Comparison of ENCODE assay signal across 26 mouse cellular contexts in the genomic region with DNA sequence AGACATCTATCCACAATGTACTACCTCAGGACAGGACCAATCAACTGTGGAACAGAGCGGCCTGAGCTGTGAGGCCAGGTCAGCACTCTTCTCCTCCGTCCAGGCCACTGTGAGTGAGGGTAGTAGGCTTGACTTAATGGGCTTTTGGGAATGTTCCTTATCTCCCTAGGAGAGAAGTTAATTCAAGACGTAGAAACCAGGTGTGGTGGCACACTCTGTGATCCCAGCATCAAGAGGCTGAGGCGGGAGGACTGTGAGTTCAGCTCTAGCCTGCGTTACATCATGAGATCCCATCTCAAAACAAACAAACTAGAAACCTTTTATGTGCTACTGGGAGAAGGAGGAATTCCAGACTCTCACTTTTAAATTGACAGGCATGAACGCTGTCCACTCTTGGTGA.
DNase-seq lines count a peak whose midpoint lies in the region; ATAC-seq and TF ChIP-seq lines count a peak whose summit lies in the region.
"Had no signal": no experiment of that assay in that cellular context is flagged by ENCODE, and none has a peak within 500 bp of the region (broad histone marks: within the 10 kb centered on the region; RNA-seq: fewer than 3 reads in every experiment).

No protein-coding gene starts in this region.

- no peaks in the 10 kb centered on the region for H3K36me3 ChIP-seq in kidney, postnatal 0 days (ENCODE audit: insufficient read depth, low read length)
- H3K36me3 ChIP-seq: embryonic facial prominence, embryonic 15.5 days; forebrain, embryonic 10.5 days; forebrain, embryonic 12.5 days; G1E had no signal

- TF ChIP-seq CTCF in kidney, postnatal 0 days (IDR thresholded peaks at IDR 0.05; ENCODE audit: low read depth), result no peak

- H3K9me3 ChIP-seq in kidney, postnatal 0 days (replicated peaks; ENCODE audit: low read length), result no peaks in the 10 kb centered on the region
- H3K9me3 ChIP-seq: embryonic facial prominence, embryonic 13.5 days; embryonic facial prominence, embryonic 15.5 days; forebrain, embryonic 10.5 days; forebrain, embryonic 12.5 days; G1E had no signal

- no peaks in the 10 kb centered on the region for H3K27me3 ChIP-seq in kidney, postnatal 0 days (ENCODE audit: insufficient read depth, low read length)
- H3K27me3 ChIP-seq: CH12.LX; embryonic facial prominence, embryonic 13.5 days; embryonic facial prominence, embryonic 15.5 days; forebrain, embryonic 12.5 days had no signal

- ATAC-seq in kidney, postnatal 0 days (replicated peaks; ENCODE audit: low FRiP score, low read depth), result no peak
- ATAC-seq: CD4-positive, CD25-positive, alpha-beta regulatory T cell, adult 4 months; forebrain, embryonic 14.5 days; forebrain, embryonic 16.5 days had no signal

- DNase-seq in heart, adult 11 months, result peak; percentile 70
- DNase-seq in heart, adult 8-10 months (ENCODE audit: low spot score), result no peak
- DNase-seq in kidney, postnatal 0 days (ENCODE audit: low spot score), result peak; percentile 36
- DNase-seq in kidney, postnatal 25 days, result no peak
- peak; percentile 30 for DNase-seq in MN1 (ENCODE audit: low spot score)
- DNase-seq: adrenal gland, adult 2 months; adrenal gland, postnatal 10 days; adrenal gland, postnatal 25 days; B cell, adult 2 months; cerebellum, adult 11 months; cerebellum, adult 18-20 months; cerebellum, adult 8-10 months; cerebellum, adult 9-11 months; cerebellum, postnatal 14 days; cerebellum, postnatal 36 days; embryo, embryonic 11 days had no signal

- H3K4me2 ChIP-seq in kidney, postnatal 0 days (ENCODE audit: low read length), result no peak overlapping the region
- H3K4me2 ChIP-seq: embryonic facial prominence, embryonic 13.5 days; embryonic facial prominence, embryonic 15.5 days; forebrain, embryonic 12.5 days had no signal

- H3K9ac ChIP-seq in kidney, postnatal 0 days (ENCODE audit: low read depth, low read length), result no peak overlapping the region
- H3K9ac ChIP-seq: embryonic facial prominence, embryonic 13.5 days; embryonic facial prominence, embryonic 15.5 days; forebrain, embryonic 12.5 days had no signal

- H3K4me3 ChIP-seq in kidney, postnatal 0 days (replicated peaks; ENCODE audit: low read depth, low read length), result no peak overlapping the region
- H3K4me3 ChIP-seq: embryonic facial prominence, embryonic 13.5 days; embryonic facial prominence, embryonic 15.5 days; erythroblast, embryonic 14.5 days; forebrain, embryonic 10.5 days; forebrain, embryonic 12.5 days had no signal

- 55% methylated on average over 6 of the region's 6 CpGs for WGBS in kidney, postnatal 0 days

- no peak overlapping the region for H3K27ac ChIP-seq in kidney, postnatal 0 days
- H3K27ac ChIP-seq: embryonic facial prominence, embryonic 13.5 days; embryonic facial prominence, embryonic 15.5 days; forebrain, embryonic 10.5 days; forebrain, embryonic 12.5 days had no signal

- no peaks in the 10 kb centered on the region for H3K4me1 ChIP-seq in kidney, postnatal 0 days (replicated peaks; ENCODE audit: insufficient read depth, low read length)
- H3K4me1 ChIP-seq: embryonic facial prominence, embryonic 15.5 days; forebrain, embryonic 12.5 days had no signal

Comparison
In these comparisons a context has a peak if more than half of its experiments do, and no peak if none do; other contexts are left out.
1. DNase-seq: peak in heart, adult 11 months (single experiment), kidney, postnatal 0 days (single experiment) and MN1 (single experiment); none in heart, adult 8-10 months (single experiment) and kidney, postnatal 25 days (0 of 2).